Mouse (Mus musculus) embryonic fibroblast, embryonic 13.5 days (primary cell): Measurements from ENCODE around the gene Scaf4.

Source experiments
- CTCF ChIP-seq: IDR thresholded peaks from 2 replicates; pipeline ENCODE4 v1.5.1; 2011; ENCODE audit warnings: mild to moderate bottlenecking, control low read depth, low read length, moderate library complexity, borderline replicate concordance; ENCODE audit not compliant: insufficient read depth
- POLR2A ChIP-seq: IDR thresholded peaks from 2 replicates; pipeline ENCODE4 v1.6.1; 2011; ENCODE audit warnings: low read depth, mild to moderate bottlenecking, control low read depth, low read length, moderate library complexity

DNA sequence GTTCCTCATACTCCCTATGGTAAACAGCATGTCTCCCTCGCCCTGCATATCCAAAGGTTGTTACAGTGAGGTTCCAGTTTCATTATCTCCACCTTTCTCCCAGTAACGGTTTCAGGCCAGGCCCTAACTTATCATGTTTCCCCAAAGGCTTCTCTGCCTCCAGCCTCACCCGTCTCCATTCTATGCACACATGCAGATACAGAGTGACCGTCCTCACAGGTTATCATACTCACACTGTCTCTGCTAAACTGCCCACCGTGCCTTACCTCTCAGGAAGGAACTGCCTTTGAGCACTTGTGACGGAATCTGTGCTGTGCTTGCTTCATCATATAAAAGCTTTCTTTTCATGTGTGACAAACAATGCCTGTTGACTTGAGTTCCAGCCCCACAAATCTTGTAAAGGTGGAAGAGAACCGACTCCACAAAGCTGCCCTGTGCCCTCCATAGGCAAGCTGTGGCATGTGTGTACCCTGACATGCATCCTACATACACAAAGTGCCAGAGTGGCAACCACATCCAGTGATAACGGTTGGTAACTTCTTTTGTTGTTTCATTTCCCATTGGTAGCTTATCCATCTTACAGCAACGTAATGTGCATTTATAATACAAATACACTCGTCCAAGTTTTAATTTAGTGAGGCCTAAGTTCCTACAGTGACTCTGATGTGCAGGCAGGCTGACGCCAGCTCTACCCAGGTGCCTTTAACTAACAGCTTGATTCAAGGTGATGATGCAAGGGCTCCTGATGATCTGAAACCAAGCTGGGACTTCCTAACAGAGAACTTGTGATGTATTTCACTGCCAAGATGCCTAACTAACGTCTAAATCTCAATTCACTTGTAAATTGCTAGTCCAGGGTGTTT is 70.6 kb downstream of the Scaf4 start:
- TF ChIP-seq CTCF, result no peak
- no peak for TF ChIP-seq POLR2A
